Comparison of ENCODE assay signal across 5 mouse cellular contexts in the genomic region with DNA sequence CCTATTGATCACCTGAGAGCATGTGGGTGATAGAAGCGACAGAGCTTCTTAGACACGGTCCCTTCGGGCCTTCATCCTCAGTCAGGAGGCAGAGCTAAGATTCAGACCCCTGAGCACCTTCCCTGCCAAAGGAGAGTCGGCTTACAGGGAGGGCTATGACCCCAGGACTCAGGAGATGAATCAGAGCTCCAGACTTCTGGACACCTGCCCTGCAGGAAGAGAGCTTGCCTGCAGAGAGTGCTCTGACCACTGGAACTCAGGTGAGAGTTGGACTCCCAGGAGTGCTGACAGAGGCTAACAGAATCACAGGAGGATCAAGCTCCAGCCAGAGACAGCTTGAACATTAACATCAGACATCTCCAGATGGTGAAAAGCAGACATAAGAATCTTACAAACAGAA.
DNase-seq lines count a peak whose midpoint lies in the region.

No protein-coding gene starts in this region.

- DNase-seq in heart, adult 11 months = peak; percentile 52
- DNase-seq in kidney, adult 18-20 months = peak; percentile 18
- peak; percentile 32 to 48 for DNase-seq in kidney, adult 8-10 months
- DNase-seq in kidney, postnatal 10 days = peak; percentile 7
- peak; percentile 38 to 61 for DNase-seq in kidney, postnatal 25 days

Comparison
In these comparisons a context has a peak if more than half of its experiments do, and no peak if none do; other contexts are left out.
1. Peak in every context shown above with its lines: DNase-seq.